Mouse (Mus musculus) T-cell, adult 2 months (primary cell): Measurements from ENCODE around the gene A730049H05Rik.

Experiments
- DNase-seq: peaks from one replicate; pipeline ENCODE4 v3.0.0; 2022; ENCODE audit warnings: low spot score

A730049H05Rik gene

GRCm38 (mm10) chr6:92816311-92816751 lies at the start of gene A730049H05Rik:
Gene A730049H05Rik (plus strand): TSS chr6:92816478.
- no peak for DNase-seq

- DNase-seq, result no peak
These were observed 39.9 kb upstream of the A730049H05Rik start for GRCm38 (mm10) chr6:92776356-92776755.

GRCm38 (mm10) chr6:92779140-92779934 lies 36.9 kb upstream of the A730049H05Rik start:
- no peak for DNase-seq

GRCm38 (mm10) chr6:92779935-92780205 lies 36.4 kb upstream of the A730049H05Rik start:
- DNase-seq, result no peak

- DNase-seq, result no peak
These were observed 34.8 kb upstream of the A730049H05Rik start for GRCm38 (mm10) chr6:92781446-92781845.

DNA sequence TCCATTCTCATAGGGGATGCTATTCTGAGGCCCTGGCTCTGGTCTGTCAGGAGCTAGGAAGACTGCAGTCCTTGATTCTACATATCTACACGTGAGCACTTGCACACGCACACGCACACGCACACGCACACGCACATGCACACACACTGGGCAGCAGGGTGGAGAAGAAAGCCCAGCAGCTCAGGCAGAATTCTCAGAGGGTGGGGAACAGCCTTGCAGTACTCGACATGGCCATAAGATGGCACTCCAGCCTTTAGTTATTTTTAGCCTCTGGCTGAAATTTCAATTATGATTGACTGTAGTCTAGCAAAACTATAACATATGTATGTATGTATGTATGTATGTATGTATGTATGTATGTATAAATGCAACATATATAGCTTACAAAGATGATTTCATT lies 31.5 kb upstream of the A730049H05Rik start:
- DNase-seq, result no peak

DNA sequence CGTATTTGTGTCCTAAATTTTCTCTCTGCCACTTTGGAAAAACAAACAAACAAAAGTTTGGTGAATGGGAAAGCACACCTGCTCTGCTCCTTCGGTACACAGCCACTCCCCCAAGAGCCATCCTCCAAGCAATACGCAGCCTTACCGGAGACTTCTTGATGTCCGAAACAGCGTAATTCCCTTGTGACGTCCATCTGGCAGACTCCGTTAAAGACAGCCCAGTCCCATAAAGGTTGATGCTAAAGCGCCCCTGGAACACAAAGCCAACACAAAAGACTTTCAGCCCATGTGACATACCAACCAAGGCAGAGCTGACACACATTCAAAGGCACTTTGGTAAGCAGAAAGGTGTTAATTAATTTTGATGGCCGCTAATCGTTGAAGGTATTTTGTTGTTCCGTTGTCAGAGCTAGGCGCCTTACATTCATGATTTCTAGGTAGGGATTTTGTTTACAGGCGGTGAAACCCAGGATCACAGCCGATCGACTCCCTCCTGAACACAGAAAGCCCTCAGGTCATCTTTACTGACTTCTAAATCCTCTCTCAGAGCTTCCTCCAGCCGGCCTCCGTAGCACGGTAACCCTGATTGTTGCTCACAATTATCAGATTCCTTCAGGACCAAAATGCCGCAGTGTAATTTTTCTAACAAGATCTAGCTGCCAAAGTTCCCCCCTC lies 29.4 kb upstream of the A730049H05Rik start:
- no peak for DNase-seq

DNA sequence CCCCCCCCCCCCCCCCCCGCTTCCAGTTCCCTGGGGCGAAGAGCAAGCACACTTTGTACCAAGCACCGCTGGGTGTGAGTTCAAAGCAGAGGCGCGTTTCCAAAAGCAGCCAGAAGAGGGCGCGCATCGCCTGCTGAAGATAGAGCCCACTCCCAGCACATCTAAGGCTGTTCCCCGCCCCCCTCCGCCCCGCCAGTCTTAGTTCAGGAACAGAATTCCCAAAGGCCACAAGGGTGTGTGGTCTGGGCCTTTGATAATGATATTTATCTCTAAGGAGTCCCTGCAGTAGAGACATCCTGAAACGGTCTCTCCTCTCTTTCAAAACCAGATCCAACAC lies 28.9 kb upstream of the A730049H05Rik start:
- DNase-seq, result peak; percentile 3

DNA sequence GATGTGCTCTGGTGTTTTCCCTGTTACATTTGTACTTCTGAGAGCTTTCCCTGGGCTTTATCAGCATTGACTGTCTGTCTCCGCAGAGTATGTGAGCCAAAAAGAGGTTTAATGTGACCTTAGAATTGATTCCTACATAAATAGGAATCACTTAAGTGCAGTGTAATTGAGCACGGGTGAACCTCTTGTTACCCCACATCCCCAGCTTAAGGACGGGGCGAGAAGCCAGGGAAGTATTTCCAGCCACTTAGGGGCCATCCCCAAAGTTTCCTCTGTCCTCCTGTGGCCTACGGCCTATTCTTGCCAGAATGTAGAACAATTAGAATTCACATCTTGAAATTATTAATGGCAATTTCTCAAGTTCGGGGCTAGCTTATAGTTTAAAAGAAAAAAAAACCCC lies 22.5 kb upstream of the A730049H05Rik start:
- no peak for DNase-seq

- DNase-seq, result no peak
These were observed 14.8 kb upstream of the A730049H05Rik start for GRCm38 (mm10) chr6:92801462-92801861.

DNA sequence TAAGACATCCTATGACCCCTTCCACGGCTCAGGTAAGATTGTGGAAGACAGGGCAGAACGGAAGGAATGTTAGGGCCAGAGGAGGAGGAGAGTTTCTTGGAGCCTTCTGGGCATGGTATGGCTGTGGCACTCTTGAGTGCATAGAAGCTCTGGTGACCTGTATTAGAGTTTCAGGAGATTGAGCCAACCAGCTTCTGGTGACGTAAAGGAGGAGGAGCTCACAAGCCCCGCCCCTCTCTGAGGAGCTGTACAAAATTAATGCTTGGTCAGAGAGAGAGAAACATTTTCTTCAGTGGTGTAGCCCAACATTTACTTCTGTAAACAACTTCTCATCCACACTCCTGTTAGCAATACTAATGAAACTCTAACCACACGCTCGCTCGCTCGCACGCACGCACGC lies 13.9 kb upstream of the A730049H05Rik start:
- no peak for DNase-seq

GRCm38 (mm10) chr6:92803213-92803612 lies 13.1 kb upstream of the A730049H05Rik start:
- DNase-seq, result no peak

DNA sequence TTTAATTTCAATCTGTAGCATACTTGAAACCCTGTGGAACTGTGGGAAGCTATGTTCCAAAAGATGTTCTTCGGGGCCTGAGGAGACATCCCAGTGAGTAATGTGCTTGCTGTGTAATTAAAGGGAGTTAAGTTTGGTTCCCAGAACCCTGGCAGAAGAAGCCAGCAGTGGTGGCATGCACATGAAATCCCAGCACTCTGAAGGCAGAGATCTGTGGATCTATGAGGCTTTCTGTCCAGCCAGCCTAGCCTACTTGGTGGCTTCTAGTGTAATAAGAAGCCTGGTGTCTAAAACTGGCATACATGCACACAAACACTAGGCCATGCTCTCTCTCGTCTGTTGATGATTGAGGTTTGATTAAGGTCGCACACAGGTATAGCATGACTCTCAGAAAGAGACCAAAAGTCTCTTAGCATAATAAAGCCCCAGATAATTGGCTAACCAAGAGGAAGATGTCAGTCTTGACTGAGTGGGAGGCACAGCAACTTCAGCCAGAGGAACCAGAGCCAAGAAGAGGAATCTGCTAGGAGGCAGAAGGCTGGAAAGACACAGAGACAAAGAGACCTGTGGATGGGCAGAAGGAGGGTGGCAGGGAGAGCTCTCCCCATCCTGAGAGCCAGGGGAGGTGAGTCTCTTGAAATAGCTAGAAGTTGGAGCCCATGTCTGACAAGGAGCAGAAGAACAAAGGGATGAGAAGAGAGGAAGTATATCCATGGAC lies 11.9 kb upstream of the A730049H05Rik start:
- DNase-seq, result no peak

GRCm38 (mm10) chr6:92809818-92810217 lies 6.5 kb upstream of the A730049H05Rik start:
- DNase-seq, result no peak

GRCm38 (mm10) chr6:92810628-92811027 lies 5.7 kb upstream of the A730049H05Rik start:
- no peak for DNase-seq

- no peak for DNase-seq
These were observed 4.7 kb upstream of the A730049H05Rik start for GRCm38 (mm10) chr6:92811566-92811965.

- no peak for DNase-seq
These were observed 3.4 kb upstream of the A730049H05Rik start for GRCm38 (mm10) chr6:92812702-92813370.

DNA sequence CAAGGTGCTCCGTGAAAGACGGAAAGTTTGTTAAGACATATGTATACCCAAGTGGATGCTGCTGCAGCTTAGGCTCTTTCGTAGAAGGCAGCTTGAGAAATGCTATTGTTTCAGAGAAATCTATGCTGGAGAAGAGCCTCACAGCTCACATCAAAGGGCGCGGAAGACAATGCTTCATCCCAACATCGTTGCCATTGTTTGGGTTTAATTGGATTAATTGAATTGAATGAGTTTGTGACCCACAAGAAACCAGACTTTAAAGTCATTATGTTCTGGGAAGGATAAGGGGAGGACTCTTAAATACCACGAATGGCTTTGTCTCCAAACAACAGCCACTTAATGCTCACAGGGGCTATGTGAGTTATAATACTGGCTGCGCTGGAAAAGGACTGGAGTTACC lies 1.4 kb downstream of the A730049H05Rik start:
- DNase-seq, result no peak

DNA sequence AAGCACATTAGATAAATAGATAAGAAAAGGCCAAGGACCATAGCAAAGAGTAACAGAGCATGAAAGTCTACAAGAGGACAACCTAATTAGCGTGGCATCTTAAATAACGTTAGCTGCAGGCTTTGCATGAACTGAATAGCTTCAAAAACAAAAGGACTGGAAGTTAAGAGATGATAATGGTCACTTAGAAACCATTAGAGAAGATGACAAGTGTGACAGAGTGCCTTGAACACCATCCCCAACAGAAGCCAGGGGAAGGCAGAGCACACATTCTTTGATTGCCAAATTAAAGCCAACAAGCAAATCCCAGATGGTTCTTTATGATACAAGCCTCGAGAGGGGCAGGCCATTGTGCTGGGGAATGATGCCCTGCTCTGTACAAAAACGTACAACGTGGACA lies 5.3 kb downstream of the A730049H05Rik start:
- DNase-seq, result no peak

DNA sequence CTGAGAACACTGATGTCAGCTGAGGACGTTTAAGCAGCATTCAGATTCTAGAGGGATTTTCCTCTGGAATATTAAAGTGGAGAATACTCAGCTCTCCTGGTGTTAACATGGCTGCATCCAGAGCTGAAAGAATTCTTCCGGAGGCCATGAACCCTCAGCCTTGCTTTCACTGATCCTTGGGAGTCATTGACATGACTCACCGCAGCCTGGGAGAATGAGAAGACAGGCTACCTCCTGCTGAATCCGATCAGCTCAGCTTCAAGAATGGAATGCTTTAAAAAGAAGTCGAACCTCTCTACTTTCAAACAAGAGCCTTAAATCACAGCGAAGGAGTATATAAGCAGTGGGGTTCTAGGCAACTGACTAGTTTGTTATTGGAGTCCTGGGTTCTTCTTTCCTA lies 5.7 kb downstream of the A730049H05Rik start:
- no peak for DNase-seq

- DNase-seq, result no peak
These were observed 7.7 kb downstream of the A730049H05Rik start for GRCm38 (mm10) chr6:92823991-92824390.

DNA sequence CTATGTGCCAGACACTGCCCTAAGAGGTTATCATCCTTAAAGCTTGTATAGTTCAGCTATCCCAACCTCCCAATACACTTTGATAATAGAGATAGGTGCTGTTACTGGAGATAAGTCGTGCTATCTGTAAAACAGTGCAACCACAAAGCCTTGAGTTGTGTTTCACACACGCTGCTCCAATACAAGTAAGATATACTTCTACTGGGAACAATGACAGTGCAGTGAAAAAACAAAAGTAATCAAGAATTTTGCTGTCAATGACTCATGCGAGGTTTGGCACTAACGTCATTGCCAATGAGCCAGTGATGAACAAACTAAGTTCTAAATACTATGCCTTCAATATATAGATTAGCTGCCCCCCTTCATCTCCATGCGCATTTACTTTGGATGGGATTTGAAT lies 10.3 kb downstream of the A730049H05Rik start:
- DNase-seq, result no peak

DNA sequence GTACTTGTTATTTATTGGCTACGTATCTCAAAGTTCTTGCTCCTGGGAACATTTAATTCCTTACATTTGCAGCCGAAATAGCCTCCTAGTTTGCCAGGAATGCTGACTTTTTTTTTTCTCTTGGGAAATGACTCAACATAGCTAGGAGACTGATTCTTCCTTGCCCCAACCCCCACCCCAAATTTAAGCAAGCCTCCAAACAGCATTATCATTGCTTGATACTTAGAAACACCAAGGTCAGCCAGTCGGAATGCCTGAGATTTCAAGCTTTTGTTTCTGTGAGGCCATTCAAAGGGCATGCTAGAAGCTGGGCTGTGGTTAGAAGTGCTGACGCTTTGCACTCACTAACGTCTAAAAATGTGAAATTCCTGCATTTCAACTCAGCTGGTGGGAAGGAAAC lies 11.1 kb downstream of the A730049H05Rik start:
- DNase-seq, result no peak
